Mouse (Mus musculus) naive thymus-derived CD4-positive, alpha-beta T cell, adult 5 months (primary cell): ENCODE results near the gene Srebf1. TPM values are rescaled to one million over a fixed set of nuclear protein-coding genes. Genes with fewer than 3 reads are reported as not detected.

Experiments
- polyA plus RNA-seq: library from polyadenylated mRNA; unstranded; fragments of 100-300 nt; shearing (Covaris generic); gene quantifications from one replicate; pipeline ENCODE4 v1.2.1, GENCODE M21; 2017

Gene Srebf1
- 55.7 TPM for polyA plus RNA-seq

DNA sequence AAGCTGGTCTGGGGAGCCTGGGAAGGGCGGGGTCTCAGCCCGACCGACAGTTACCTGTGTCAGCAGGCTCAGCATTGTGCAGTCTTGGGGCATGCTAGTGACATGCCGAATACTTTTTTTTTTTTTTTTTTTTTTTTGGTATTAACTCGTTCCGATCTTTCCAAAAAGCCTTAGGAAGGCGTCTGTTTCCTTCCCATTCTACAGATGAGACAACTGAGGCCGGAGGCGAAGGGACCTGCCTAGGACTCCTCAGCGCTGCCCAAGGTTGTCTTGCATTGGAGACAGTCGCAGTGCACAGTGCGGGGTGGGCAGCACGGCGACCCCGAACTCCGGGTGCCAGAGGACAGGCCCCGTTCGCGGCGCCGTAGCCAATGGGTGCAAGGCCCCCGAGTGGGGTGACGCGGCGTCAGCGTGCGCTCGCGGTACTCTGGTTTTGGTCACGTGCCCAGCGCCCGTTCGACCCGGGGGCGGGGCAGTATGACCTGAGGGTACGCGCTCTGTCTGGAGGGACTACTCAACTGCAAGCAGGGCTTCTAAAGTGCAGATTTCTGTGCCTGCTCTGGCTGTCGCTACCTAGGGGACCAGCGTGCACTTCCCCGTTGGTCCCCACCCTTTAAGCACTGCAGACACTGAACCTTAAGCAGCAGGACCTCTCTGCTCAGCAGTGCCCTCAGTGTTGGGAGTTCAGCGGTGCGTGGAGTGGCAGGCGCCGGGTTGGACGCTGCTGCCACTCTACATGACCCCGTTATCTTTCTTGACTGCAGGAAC, at the start of gene Srebf1:
Srebf1 (minus strand) TSS at position 113 of the 768 bp plus-strand sequence.

Other genes starting within 250 kb of the Srebf1 start
- 4.8 TPM for gene Pemt, start 176.1 kb downstream of the Srebf1 start, polyA plus RNA-seq
- 24.3 TPM for gene Rai1, start 117.6 kb downstream of the Srebf1 start, polyA plus RNA-seq
- 35.9 TPM for gene Tom1l2, start 130.3 kb upstream of the Srebf1 start, polyA plus RNA-seq
- 2.0 TPM for gene Drc3, start 130.7 kb upstream of the Srebf1 start, polyA plus RNA-seq
- 33.1 TPM for gene Gid4, start 194.6 kb upstream of the Srebf1 start, polyA plus RNA-seq
- gene Atpaf2, start 195.9 kb upstream of the Srebf1 start, polyA plus RNA-seq, result 34.6 TPM
- 41.8 TPM for gene Drg2, start 232.0 kb upstream of the Srebf1 start, polyA plus RNA-seq
- gene Myo15, start 246.8 kb upstream of the Srebf1 start, polyA plus RNA-seq, result not detected